Mouse (Mus musculus): ENCODE results near the gene Ppif.

GRCm38 (mm10) chr14:25719371-25719770, 25.4 kb downstream of the Ppif start:
- TF ChIP-seq CTCF (IDR thresholded peaks at IDR 0.05; ENCODE audit: extremely low read depth, insufficient read depth, low read length) (no peak), POLR2A (IDR thresholded peaks at IDR 0.05; ENCODE audit: extremely low read depth, insufficient read depth, low read length) (no peak)
